Mouse (Mus musculus): ENCODE data around the gene Tmem266.

The Tmem266 gene

GRCm38 (mm10) chr9:55329401-55329800 lies 2.7 kb downstream of the Tmem266 start:
- DNase-seq (ENCODE audit: low spot score in 2 of 2) = no peak

GRCm38 (mm10) chr9:55332476-55332875 lies 5.8 kb downstream of the Tmem266 start:
- DNase-seq (ENCODE audit: low spot score in 2 of 2) = no peak

DNA sequence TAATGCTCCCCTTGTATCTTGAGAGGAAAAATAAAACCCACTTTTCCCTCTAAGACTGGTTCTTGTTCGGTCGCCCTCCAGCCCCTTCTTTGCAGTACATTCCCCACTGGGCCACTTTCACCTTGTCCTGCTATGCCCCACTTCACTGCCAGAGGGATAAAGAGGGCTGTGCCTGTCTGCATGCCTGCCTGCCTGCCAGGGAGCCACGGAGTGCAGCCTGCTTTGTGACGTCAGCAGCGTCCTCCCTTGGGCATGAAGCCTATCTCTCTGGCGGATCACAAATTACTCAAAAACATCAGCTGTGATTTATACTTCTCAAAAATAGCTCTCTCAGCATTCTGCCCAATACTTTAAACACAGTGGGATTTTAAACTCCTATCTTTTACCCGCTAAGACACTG lies 6.2 kb downstream of the Tmem266 start:
- DNase-seq (ENCODE audit: low spot score in 2 of 2) = peak in 1 of 2 experiments; percentile 63

- no peak for DNase-seq (ENCODE audit: low spot score in 2 of 2)
These were observed 17.5 kb downstream of the Tmem266 start for GRCm38 (mm10) chr9:55344165-55344564.

- DNase-seq (ENCODE audit: low spot score in 2 of 2) = no peak
These were observed 18.6 kb downstream of the Tmem266 start for GRCm38 (mm10) chr9:55345332-55345731.

- no peak for DNase-seq (ENCODE audit: low spot score in 2 of 2)
These were observed 22.0 kb downstream of the Tmem266 start for GRCm38 (mm10) chr9:55348664-55349063.

- no peak for DNase-seq (ENCODE audit: low spot score in 2 of 2)
These were observed 28.0 kb downstream of the Tmem266 start for GRCm38 (mm10) chr9:55354686-55355085.

DNA sequence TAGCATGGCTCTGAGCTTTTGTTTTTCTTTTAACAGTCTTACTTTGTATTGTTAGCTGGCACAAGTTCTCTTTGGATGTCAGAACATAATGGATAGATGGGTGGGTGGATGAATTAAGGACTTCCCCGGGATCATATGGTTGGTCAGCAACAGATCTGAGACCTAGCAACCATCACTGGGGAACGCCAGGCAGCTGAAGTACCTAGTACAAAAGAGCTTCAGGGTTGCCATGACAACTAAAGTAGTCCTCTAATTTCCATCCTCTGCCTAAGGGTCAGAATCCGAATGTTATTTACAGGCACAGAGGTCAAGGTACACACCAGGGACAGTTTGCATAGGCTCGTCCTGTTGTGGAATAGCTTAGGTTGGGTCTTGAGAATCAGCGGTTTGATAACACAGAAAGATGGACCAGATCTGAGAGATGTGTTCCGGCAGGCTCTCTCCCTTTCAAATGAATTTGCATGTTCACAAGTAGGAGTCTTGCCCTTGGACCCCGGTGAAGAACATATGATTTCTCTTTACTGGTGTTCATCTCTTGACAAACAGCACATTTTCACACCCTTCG lies 28.6 kb downstream of the Tmem266 start:
- DNase-seq (ENCODE audit: low spot score in 2 of 2) = no peak

- DNase-seq (ENCODE audit: low spot score in 2 of 2) = no peak
These were observed 30.5 kb downstream of the Tmem266 start for GRCm38 (mm10) chr9:55357164-55357563.

GRCm38 (mm10) chr9:55360372-55360771 lies 33.7 kb downstream of the Tmem266 start:
- no peak for DNase-seq (ENCODE audit: low spot score in 2 of 2)

GRCm38 (mm10) chr9:55360861-55361260 lies 34.1 kb downstream of the Tmem266 start:
- no peak for DNase-seq (ENCODE audit: low spot score in 2 of 2)

GRCm38 (mm10) chr9:55361969-55362368 lies 35.3 kb downstream of the Tmem266 start:
- peak in 1 of 2 experiments; percentile 23 for DNase-seq (ENCODE audit: low spot score in 2 of 2)

GRCm38 (mm10) chr9:55363707-55364106 lies 37.0 kb downstream of the Tmem266 start:
- no peak for DNase-seq (ENCODE audit: low spot score in 2 of 2)

DNA sequence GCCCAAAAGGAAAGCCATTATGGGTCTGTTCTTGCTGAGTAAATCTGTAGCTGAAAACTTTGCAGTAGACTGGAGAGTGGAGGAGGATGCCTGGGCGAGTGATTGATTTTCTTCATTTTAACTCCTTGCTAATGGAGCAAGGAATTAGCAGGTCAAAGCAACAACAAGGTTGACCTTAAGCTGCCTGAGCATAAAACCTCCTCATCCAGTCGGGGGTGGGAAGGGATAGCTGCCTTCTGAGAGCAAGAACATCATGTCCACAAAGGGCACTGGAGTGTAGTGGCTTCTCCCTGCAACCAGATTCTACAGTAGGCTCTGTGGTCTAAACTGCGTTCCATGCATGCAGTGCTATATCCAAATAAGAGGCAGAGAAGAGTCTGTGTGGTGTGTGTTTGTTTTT lies 41.3 kb downstream of the Tmem266 start:
- no peak for DNase-seq (ENCODE audit: low spot score in 2 of 2)

GRCm38 (mm10) chr9:55371908-55372307 lies 45.2 kb downstream of the Tmem266 start:
- no peak for DNase-seq (ENCODE audit: low spot score in 2 of 2)

DNA sequence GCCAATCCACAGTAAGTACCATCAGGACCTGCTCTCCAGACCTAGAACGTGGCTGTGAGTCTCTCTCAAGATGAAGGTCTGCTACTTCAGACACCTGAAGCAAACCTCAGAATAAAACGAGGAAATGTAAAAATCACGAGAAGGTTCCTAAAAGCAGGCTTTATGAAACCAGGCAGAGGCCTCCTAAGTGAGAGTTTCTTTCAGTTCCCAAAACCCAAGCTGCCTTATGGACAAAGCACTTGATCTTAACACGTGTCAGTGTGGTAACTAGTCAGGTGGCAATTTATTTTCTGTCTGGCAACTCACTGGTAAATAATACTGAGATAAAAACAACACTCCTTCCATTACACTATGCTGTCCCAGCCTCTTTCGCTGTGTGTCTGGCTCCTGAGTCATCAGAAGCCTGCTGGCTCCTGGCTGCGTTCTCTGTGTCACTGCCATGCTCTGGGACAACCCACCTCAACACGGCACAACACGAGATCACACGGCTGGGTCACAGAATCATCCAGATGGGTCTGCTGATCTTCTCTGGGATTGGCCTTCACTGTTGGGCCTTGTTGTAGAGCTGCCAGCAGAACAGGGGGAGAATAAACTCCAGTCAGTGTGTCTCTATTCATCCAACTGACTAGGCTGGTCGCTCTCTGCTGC lies 51.0 kb downstream of the Tmem266 start:
- DNase-seq (ENCODE audit: low spot score in 2 of 2) = no peak

DNA sequence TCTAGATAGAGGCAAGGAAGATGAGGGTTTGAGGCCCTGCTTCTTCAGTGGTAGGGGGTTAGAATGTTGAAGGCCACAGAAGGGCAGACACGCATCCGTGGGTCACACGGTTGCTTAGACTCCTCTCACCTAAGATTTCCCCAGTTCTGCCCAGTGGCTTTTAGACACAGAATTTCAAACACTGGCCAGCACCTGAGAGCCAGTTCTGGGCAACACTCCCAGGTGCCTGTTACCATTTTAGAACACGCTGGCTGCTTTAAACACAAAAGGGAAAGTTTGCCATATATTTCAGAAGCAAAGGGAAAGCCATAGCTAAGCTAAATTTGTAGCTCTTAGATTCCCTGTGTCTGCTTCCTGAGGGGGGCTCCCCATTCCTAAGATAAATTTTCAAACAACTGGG lies 54.7 kb downstream of the Tmem266 start:
- DNase-seq (ENCODE audit: low spot score in 2 of 2) = no peak

GRCm38 (mm10) chr9:55382441-55382840 lies 55.7 kb downstream of the Tmem266 start:
- peak in 1 of 2 experiments; percentile 71 for DNase-seq (ENCODE audit: low spot score in 2 of 2)

DNA sequence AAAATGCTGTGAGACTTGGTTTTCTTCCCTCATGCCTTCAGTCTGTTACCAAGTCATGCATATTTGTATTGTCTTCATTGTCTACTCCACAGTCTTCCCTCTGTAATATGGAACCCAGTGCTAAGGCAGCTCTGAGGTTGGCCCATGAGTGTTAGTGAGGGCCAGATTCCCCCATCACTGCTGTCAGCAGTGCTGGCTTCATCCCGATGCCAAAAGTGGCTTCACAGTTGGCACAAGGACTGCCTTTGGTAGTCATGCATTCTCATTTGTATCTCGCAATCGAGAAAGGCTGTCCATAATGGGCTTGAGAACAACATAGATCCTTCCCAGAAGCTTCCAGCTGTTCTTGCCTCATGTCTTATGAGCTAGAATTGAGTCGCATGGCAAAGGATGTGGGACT lies 59.4 kb downstream of the Tmem266 start:
- no peak for DNase-seq (ENCODE audit: low spot score in 2 of 2)

- DNase-seq (ENCODE audit: low spot score in 2 of 2) = no peak
These were observed 61.3 kb downstream of the Tmem266 start for GRCm38 (mm10) chr9:55387862-55388505.

- peak; percentile 63 to 76 for DNase-seq (ENCODE audit: low spot score in 2 of 2)
These were observed 65.4 kb downstream of the Tmem266 start for GRCm38 (mm10) chr9:55391909-55392658.

- DNase-seq (ENCODE audit: low spot score in 2 of 2) = no peak
These were observed 68.9 kb downstream of the Tmem266 start for GRCm38 (mm10) chr9:55395650-55396049.
